Mouse (Mus musculus): ENCODE data around the gene Rab3gap2. TPM values are rescaled to one million over a fixed set of nuclear protein-coding genes. Genes with fewer than 3 reads are reported as not detected.

The Rab3gap2 gene
- polyA plus RNA-seq (2015; fragmentation: Nextera tagmentation; extraction: Ambion mirVana) = 14.1 and 15.1 TPM in 2 replicates

DNA sequence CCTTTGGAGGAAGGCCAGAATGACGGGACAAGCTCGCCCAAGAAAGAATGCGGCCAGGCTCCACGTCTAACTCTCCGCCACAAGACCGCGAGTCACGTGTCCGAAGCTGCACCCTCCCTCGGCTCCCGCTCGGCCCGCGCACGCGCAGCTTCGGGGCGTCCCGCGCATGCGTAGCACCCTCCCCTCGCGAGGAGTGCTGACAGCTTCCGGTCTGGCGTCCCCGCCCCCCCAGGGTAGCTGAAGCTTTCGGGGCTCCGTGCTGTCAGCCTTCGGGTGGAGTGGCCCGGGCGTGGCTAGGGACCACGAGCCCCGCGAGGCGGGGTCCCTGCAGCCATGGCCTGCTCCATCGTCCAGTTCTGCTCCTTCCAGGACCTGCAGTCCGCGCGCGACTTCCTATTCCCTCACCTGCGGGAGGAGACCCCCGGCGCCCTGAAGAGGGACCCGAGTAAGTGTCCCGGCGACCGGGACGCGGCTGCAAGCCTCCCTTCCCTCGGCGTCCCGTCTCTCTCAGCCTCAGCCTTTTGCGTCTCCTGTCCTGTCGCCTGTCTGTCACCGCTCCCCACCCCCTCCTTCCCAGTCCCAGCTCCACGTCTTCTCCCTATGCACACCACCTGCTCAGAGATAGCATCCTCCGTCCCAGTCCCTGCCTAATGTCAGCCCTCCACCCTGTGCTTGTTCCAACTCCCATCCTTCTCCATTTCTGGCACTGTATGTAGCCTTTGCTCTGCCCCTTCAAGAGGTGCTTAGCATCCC lies at the start of gene Rab3gap2:
Gene Rab3gap2 (plus strand): TSS at position 209 of the 753 bp plus-strand sequence.
- Histone ChIP-seq H3K27ac (replicated peaks) (peak within 1 kb of the TSS; percentile 91), H3K9me3 (no peaks in the 10 kb centered on the region), H3K9ac (peak within 1 kb of the TSS; percentile 93), H3K36me3 (peaks cover 11% of the 10 kb centered on the region), H3K27me3 (replicated peaks) (no peaks in the 10 kb centered on the region), H3K4me3 (peak within 1 kb of the TSS; percentile 86), H3K4me1 (peaks cover 37% of the 10 kb centered on the region), H3K4me2 (peak within 1 kb of the TSS; percentile 95)
- ATAC-seq (ENCODE audit: extremely low read depth, insufficient number of reproducible peaks, low FRiP score, low TSS enrichment) = peak; percentile 98
- WGBS = under 1% methylated on average over 52 of the region's 57 CpGs

DNA sequence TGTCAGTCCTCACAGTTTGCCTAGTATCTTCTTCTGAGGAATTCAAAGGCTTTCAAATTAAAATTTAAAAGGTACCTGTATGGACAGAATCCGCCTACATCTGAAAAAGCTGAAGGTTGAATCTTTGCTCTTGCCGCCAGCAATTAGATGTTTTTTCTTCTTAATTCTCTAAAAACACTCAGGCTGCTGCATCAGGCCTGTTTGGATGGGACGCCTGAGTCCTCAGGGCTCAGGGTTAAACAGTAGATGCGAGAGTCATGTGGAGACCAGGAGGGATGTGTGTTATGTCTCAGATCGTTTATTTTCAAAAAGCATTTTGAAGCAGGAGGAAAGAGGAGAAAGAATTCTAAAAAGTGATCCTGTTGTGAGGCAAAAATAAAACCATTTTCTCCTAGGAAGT lies 30.3 kb upstream of the Rab3gap2 start:
- Histone ChIP-seq H3K9me3 (0 out of 2 replicates have a peak, but pooled peaks cover 3% of the 10 kb centered on the region), H3K27ac (replicated peaks) (no peak overlapping the region), H3K36me3 (no peaks in the 10 kb centered on the region), H3K4me1 (no peaks in the 10 kb centered on the region), H3K9ac (no peak overlapping the region), H3K4me2 (no peak overlapping the region), H3K27me3 (replicated peaks) (no peaks in the 10 kb centered on the region), H3K4me3 (no peak overlapping the region)
- no peak for ATAC-seq (ENCODE audit: extremely low read depth, insufficient number of reproducible peaks, low FRiP score, low TSS enrichment)
- 78% methylated on average over 5 of the region's 5 CpGs for WGBS

DNA sequence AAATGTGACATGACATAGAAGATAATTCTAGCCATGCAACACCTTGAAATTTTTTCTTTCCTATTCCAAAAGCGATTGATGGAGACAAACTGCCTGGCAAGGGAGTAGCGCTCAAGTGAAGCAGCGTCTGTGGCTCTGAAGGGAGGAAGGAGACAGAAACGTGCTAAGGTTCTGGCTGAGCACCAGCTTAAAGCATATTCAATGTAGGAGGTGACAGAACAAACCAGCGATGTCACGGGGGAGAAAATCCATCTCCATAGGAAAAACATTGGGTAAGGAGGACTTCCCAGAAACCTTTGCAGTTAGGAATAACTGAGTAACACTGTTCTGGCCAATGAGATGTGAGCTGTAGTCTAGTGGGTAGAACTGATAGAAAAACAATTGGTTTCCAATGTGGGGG lies 26.1 kb upstream of the Rab3gap2 start:
- Histone ChIP-seq H3K9me3 (0 out of 2 replicates have a peak, but pooled peaks cover 3% of the 10 kb centered on the region), H3K9ac (no peak overlapping the region), H3K27me3 (replicated peaks) (no peaks in the 10 kb centered on the region; the same call in 1 of the 2 replicates), H3K36me3 (no peaks in the 10 kb centered on the region), H3K27ac (replicated peaks) (no peak overlapping the region), H3K4me1 (no peaks in the 10 kb centered on the region), H3K4me2 (no peak overlapping the region), H3K4me3 (no peak overlapping the region)
- ATAC-seq (ENCODE audit: extremely low read depth, insufficient number of reproducible peaks, low FRiP score, low TSS enrichment) = no peak
- 76% methylated on average over 6 of the region's 6 CpGs for WGBS

DNA sequence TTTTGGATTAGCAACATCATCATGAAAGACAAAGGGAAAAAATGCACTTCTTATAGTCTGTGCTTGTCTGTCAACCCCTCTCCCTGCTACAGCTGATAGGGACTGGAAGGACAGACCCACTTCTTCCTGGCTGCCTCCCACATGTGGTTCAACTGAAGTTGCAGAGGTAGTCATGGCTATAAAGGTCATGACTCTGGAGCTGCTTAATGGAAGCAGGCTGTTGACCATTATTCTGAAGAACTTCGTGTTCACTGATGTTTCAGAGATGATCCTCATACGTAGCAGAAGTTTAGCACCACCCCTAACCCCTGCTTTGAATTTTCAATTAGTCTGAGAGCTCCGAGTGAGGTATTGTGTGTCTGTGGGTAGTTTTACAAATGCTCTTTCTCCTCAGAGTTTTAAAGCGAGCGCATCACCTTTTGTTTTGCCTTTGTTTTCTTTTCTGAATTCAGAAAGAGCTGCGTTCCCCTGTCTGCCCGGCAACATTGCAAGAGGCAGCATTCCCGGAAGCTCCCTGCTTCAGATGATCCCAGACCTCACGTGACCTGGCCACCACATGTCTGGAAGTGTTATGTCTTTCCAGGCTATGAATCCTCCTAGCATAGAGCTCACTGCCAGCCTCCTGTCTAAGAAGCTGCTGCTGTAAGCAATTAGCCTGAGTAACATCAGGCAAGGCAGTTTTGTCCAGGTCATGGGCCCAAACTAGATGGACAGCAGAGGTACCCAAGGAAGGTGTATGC lies 20.2 kb upstream of the Rab3gap2 start:
- H3K4me3 ChIP-seq = no peak overlapping the region
- H3K4me2 ChIP-seq = no peak overlapping the region
- H3K36me3 ChIP-seq = no peaks in the 10 kb centered on the region
- 63% methylated on average over 9 of the region's 9 CpGs for WGBS
- ATAC-seq (ENCODE audit: extremely low read depth, insufficient number of reproducible peaks, low FRiP score, low TSS enrichment) = no peak
- no peak overlapping the region for H3K9ac ChIP-seq
- no peaks in the 10 kb centered on the region; the same call in 1 of the 2 replicates for H3K27me3 ChIP-seq (replicated peaks)
- no peak overlapping the region for H3K27ac ChIP-seq (replicated peaks)
- no peaks in the 10 kb centered on the region for H3K9me3 ChIP-seq
- H3K4me1 ChIP-seq = no peaks in the 10 kb centered on the region

DNA sequence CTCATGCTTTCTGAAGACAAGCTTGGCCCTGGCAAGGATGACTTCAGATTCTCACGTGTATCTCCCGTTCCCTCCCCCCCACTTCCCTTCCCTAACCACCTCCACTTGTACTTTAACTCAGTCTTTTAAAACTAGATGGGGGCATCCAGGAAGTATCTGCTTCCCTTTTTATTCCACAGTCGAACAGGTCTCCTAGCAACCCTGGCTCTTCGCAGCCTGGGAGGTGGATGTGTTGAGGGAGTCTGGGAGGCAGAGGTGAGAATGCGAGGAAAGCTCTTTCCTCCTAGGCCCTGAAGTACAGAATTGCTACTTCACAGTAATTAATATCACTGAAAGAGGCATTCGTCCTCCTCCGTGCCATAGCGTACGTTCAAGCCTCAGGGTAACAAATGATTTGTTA lies 18.4 kb upstream of the Rab3gap2 start:
- Histone ChIP-seq H3K27ac (replicated peaks) (no peak overlapping the region), H3K4me1 (no peaks in the 10 kb centered on the region), H3K4me3 (no peak overlapping the region), H3K9ac (no peak overlapping the region), H3K27me3 (replicated peaks) (no peaks in the 10 kb centered on the region; the same call in 1 of the 2 replicates), H3K4me2 (no peak overlapping the region), H3K36me3 (no peaks in the 10 kb centered on the region), H3K9me3 (no peaks in the 10 kb centered on the region)
- no peak for ATAC-seq (ENCODE audit: extremely low read depth, insufficient number of reproducible peaks, low FRiP score, low TSS enrichment)
- WGBS = 63% methylated on average over 9 of the region's 9 CpGs

DNA sequence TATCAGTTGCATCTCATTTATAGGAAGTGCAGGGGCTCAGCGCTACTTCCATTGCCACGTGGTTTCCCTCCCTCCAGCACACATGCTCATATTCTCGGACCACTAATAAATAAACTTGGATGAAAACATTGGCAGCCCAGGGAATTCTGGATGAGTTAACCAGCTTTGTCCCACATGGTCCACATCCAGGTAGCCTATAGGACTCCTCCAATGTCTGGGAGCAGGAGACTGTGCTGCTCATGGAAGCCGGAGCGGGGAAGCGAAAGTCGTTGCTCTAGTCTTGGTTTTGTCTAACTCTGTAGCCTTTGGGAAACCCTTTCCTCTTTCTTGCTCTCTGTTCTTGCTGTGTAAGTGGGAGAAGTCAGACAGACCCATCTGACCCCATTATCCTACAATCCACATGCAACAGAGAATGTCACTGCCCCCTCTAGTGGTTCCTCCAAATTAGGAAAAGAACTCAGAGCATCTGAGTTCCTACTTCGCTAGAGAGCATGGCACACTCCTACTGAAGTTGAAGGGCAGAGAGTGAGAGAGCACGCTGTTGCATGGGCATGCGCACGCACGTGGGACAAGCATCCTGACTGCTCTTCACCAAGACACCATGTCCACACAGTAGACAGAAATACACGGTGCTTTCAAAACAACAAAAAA lies 16.7 kb upstream of the Rab3gap2 start:
- ATAC-seq (ENCODE audit: extremely low read depth, insufficient number of reproducible peaks, low FRiP score, low TSS enrichment) = no peak
- Histone ChIP-seq H3K4me2 (no peak overlapping the region), H3K36me3 (no peaks in the 10 kb centered on the region), H3K4me3 (no peak overlapping the region), H3K4me1 (no peaks in the 10 kb centered on the region), H3K9ac (no peak overlapping the region), H3K27me3 (replicated peaks) (peaks cover under 1% of the 10 kb centered on the region), H3K27ac (replicated peaks) (no peak overlapping the region), H3K9me3 (no peaks in the 10 kb centered on the region)
- WGBS = 62% methylated on average over 13 of the region's 13 CpGs

DNA sequence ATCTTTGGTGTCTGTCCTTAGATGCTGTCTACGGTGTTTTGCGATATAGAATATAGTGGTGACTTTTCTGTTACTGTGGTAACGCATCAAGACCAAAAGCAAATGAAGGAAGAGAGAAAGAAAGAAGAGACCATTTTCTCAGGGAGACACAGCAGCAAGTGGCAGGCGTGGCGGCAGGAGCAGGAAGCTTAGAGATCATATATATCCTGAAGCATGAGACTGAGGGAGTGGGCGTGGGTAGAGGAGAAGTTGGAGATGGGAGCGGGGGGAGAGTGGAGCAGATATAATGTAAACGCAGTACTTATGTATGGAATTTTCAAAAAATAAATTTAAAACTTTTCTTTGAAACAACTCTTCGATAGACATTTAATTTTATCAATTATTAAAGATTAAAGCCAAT lies 14.0 kb upstream of the Rab3gap2 start:
- Histone ChIP-seq H3K27me3 (replicated peaks) (peaks cover 5% of the 10 kb centered on the region; the same call in 1 of the 2 replicates), H3K9me3 (no peaks in the 10 kb centered on the region), H3K4me2 (no peak overlapping the region), H3K36me3 (no peaks in the 10 kb centered on the region), H3K4me1 (no peaks in the 10 kb centered on the region), H3K27ac (replicated peaks) (no peak overlapping the region), H3K9ac (no peak overlapping the region), H3K4me3 (no peak overlapping the region)
- ATAC-seq (ENCODE audit: extremely low read depth, insufficient number of reproducible peaks, low FRiP score, low TSS enrichment) = no peak
- WGBS = 81% methylated on average over 9 of the region's 9 CpGs

DNA sequence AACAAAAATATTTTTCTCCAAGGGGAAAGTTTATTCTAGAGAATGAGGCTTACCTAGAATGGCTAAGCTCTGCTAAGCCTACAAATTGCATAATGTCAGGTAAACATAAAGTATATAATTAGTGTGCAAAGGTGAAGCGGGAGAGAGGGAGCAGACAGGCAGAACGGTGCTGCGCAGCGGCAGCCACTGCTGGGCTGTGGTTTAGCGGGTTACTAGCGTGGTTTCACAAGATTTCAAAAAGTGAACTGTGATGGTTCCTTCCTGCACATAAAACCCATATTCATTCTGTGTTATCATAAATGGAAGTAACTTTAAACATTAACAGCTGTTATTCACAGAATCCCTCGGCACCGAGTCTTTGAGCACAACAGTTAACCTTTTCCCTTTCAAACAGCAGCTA lies 11.8 kb upstream of the Rab3gap2 start:
- 78% methylated on average over 8 of the region's 8 CpGs for WGBS

DNA sequence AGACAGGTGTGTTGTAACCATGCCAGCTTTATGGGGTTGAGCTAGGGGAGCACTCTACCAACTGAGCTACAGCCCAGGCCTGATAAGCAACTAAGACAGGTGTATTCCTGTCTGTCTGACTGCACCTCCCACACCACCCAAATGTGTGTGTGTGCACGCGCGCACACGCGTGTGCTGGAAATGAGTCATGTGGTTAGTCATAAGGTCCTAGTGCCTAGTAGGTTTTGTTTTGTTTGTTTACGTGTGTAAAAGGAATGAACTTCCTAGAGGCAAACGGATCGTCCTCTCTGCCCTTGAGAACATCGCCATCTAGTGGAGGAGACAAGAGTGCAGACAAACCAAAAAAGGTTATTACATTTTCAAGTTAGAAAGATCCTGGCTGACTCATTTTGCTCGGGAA lies 10.4 kb upstream of the Rab3gap2 start:
- no peaks in the 10 kb centered on the region for H3K36me3 ChIP-seq
- peak overlapping the region; percentile 29 for H3K4me3 ChIP-seq
- ATAC-seq (ENCODE audit: extremely low read depth, insufficient number of reproducible peaks, low FRiP score, low TSS enrichment) = peak; percentile 77
- no peaks in the 10 kb centered on the region for H3K4me1 ChIP-seq
- H3K4me2 ChIP-seq = peak overlapping the region; percentile 59
- no peak overlapping the region for H3K27ac ChIP-seq (replicated peaks)
- 9% methylated on average over 10 of the region's 10 CpGs for WGBS
- peak overlapping the region; percentile 69 for H3K9ac ChIP-seq
- H3K27me3 ChIP-seq (replicated peaks) = peaks cover 5% of the 10 kb centered on the region; the same call in 1 of the 2 replicates
- H3K9me3 ChIP-seq = no peaks in the 10 kb centered on the region

More for the DNA sequence above, 11.8 kb upstream of the Rab3gap2 start:
- no peak overlapping the region for H3K9ac ChIP-seq
- no peak overlapping the region for H3K4me2 ChIP-seq
- H3K4me3 ChIP-seq = no peak overlapping the region
- H3K36me3 ChIP-seq = no peaks in the 10 kb centered on the region
- H3K9me3 ChIP-seq = no peaks in the 10 kb centered on the region
- H3K27me3 ChIP-seq (replicated peaks) = peaks cover 5% of the 10 kb centered on the region; the same call in 1 of the 2 replicates
- ATAC-seq (ENCODE audit: extremely low read depth, insufficient number of reproducible peaks, low FRiP score, low TSS enrichment) = no peak
- no peak overlapping the region for H3K27ac ChIP-seq (replicated peaks)
- H3K4me1 ChIP-seq = no peaks in the 10 kb centered on the region

DNA sequence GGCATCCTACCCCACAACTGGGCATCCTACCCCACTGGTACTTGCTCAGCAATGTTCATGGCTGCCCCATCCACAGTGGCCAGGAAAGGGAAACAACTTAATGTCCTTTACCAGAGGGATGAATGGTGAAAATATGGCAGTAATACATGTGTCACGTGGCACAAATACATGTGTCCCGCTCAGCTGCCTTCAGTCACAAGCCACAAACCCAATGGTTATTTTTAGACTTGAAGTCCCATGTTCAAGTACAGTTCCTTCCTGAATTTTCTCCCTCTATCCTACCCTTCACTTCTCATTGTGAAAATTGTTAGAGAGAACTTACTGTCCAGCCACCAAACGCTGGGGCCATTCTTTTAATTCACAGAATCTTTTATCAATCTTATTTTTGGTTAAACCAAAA lies 7.6 kb upstream of the Rab3gap2 start:
- no peak overlapping the region for H3K9ac ChIP-seq
- no peak overlapping the region for H3K4me3 ChIP-seq
- no peaks in the 10 kb centered on the region for H3K36me3 ChIP-seq
- no peak overlapping the region for H3K27ac ChIP-seq (replicated peaks)
- H3K4me1 ChIP-seq = peaks cover 9% of the 10 kb centered on the region
- no peak for ATAC-seq (ENCODE audit: extremely low read depth, insufficient number of reproducible peaks, low FRiP score, low TSS enrichment)
- H3K9me3 ChIP-seq = no peaks in the 10 kb centered on the region
- 58% methylated on average over 3 of the region's 3 CpGs for WGBS
- H3K4me2 ChIP-seq = no peak overlapping the region
- peaks cover 5% of the 10 kb centered on the region; the same call in 1 of the 2 replicates for H3K27me3 ChIP-seq (replicated peaks)

Measured in heart, embryonic 13.5 days (tissue).